Mouse (Mus musculus): ENCODE measurements around the gene Arhgef25. TPM values are rescaled to one million over a fixed set of nuclear protein-coding genes. Genes with fewer than 3 reads are reported as not detected.

Arhgef25 gene
- polyA plus RNA-seq, 1 experiment from 2014 or later: 5.4 TPM

- Histone ChIP-seq H3K4me2 (peak overlapping the region; percentile 67), H3K36me3 (replicated peaks) (peaks cover 82% of the 10 kb centered on the region), H3K4me3 (replicated peaks) (peak overlapping the region; percentile 40), H3K9me3 (replicated peaks) (no peaks in the 10 kb centered on the region), H3K27ac (replicated peaks) (peak overlapping the region; percentile 98), H3K9ac (peak overlapping the region; percentile 50), H3K27me3 (no peaks in the 10 kb centered on the region), H3K4me1 (replicated peaks) (peaks cover 86% of the 10 kb centered on the region)
- 26% methylated on average over 5 of the region's 5 CpGs for WGBS (ENCODE audit: insufficient replicate concordance)
- peak; percentile 7 for ATAC-seq (ENCODE audit: insufficient read depth)
These were observed 14.7 kb upstream of the Arhgef25 start for GRCm38 (mm10) chr10:127204589-127204988.

- Histone ChIP-seq H3K4me2 (peak overlapping the region; percentile 67), H3K9me3 (replicated peaks) (no peaks in the 10 kb centered on the region), H3K4me1 (replicated peaks) (peaks cover 83% of the 10 kb centered on the region), H3K4me3 (replicated peaks) (peak overlapping the region; percentile 2; the same call in 1 of the 2 replicates), H3K27me3 (no peaks in the 10 kb centered on the region), H3K36me3 (replicated peaks) (peaks cover 83% of the 10 kb centered on the region), H3K9ac (peak overlapping the region; percentile 33), H3K27ac (replicated peaks) (peak overlapping the region; percentile 98)
- peak; percentile 76 for ATAC-seq (ENCODE audit: insufficient read depth)
- WGBS (ENCODE audit: insufficient replicate concordance): 32% methylated on average over 3 of the region's 3 CpGs
These were observed 13.2 kb upstream of the Arhgef25 start for GRCm38 (mm10) chr10:127203106-127203505.

GRCm38 (mm10) chr10:127200279-127200678, 10.4 kb upstream of the Arhgef25 start:
- ATAC-seq (ENCODE audit: insufficient read depth): no peak
- Histone ChIP-seq H3K9ac (no peak overlapping the region), H3K4me3 (replicated peaks) (no peak overlapping the region), H3K27ac (replicated peaks) (peak overlapping the region; percentile 20; the same call in 1 of the 2 replicates), H3K4me2 (no peak overlapping the region), H3K4me1 (replicated peaks) (peaks cover 67% of the 10 kb centered on the region), H3K27me3 (no peaks in the 10 kb centered on the region), H3K9me3 (replicated peaks) (no peaks in the 10 kb centered on the region), H3K36me3 (replicated peaks) (peaks cover 74% of the 10 kb centered on the region)
- 79% methylated on average over 8 of the region's 8 CpGs for WGBS (ENCODE audit: insufficient replicate concordance)

DNA sequence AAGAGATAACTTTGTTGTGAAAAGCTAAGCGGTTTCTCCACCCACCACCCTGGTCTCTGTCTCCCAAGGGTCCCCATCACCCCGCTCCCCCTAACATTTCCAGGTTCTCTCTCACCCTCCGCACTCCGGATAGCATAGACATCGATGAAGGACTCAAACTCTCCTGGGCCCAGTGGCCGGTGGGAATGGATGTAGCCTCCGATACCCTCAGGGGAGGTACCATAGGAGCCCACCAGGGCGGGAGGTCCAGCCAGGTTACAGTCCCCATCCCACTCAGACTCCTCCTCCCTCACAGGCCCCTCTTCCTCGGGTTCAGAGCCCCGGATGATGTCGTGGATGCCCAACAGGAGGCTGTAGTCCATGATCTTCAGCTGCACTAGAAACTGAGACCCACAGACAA, 9.6 kb upstream of the Arhgef25 start:
- Histone ChIP-seq H3K4me3 (replicated peaks) (no peak overlapping the region), H3K36me3 (replicated peaks) (peaks cover 66% of the 10 kb centered on the region), H3K4me2 (no peak overlapping the region), H3K27ac (replicated peaks) (peak overlapping the region; percentile 48), H3K9me3 (replicated peaks) (no peaks in the 10 kb centered on the region), H3K27me3 (no peaks in the 10 kb centered on the region), H3K9ac (no peak overlapping the region), H3K4me1 (replicated peaks) (peaks cover 68% of the 10 kb centered on the region)
- no peak for ATAC-seq (ENCODE audit: insufficient read depth)
- 89% methylated on average over 11 of the region's 11 CpGs for WGBS (ENCODE audit: insufficient replicate concordance)

GRCm38 (mm10) chr10:127199068-127199467, 9.2 kb upstream of the Arhgef25 start:
- H3K9me3 ChIP-seq (replicated peaks): no peaks in the 10 kb centered on the region
- H3K4me3 ChIP-seq (replicated peaks): no peak overlapping the region
- peaks cover 68% of the 10 kb centered on the region for H3K4me1 ChIP-seq (replicated peaks)
- H3K27me3 ChIP-seq: no peaks in the 10 kb centered on the region
- H3K4me2 ChIP-seq: no peak overlapping the region
- no peak for ATAC-seq (ENCODE audit: insufficient read depth)
- peaks cover 65% of the 10 kb centered on the region for H3K36me3 ChIP-seq (replicated peaks)
- H3K9ac ChIP-seq: no peak overlapping the region
- peak overlapping the region; percentile 48; the same call in 1 of the 2 replicates for H3K27ac ChIP-seq (replicated peaks)
- 81% methylated on average over 5 of the region's 5 CpGs for WGBS (ENCODE audit: insufficient replicate concordance)

DNA sequence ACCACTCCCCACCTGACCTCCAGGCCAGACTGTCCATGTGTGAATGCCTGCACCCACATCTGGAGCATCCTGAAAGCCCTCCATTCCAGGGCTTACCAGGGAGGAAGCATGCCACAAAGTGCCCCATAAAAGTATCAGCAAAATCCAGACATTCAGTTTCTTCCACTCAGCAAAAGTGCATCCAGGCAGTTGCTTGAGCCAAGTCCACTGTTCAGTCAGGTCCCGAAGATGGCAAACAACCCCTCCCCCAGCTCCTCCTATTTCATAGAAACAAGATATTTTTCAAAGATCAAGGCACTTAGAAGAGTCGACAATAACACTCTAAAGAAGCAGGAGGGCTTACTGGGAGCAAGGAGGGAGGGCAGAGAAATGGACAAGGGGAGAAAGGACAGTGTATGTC, 8.6 kb upstream of the Arhgef25 start:
- Histone ChIP-seq H3K36me3 (replicated peaks) (peaks cover 59% of the 10 kb centered on the region), H3K27ac (replicated peaks) (peak overlapping the region; percentile 48), H3K4me1 (replicated peaks) (peaks cover 66% of the 10 kb centered on the region), H3K4me3 (replicated peaks) (no peak overlapping the region), H3K9ac (no peak overlapping the region), H3K4me2 (no peak overlapping the region), H3K9me3 (replicated peaks) (no peaks in the 10 kb centered on the region), H3K27me3 (no peaks in the 10 kb centered on the region)
- 55% methylated on average over 2 of the region's 2 CpGs for WGBS (ENCODE audit: insufficient replicate concordance)
- ATAC-seq (ENCODE audit: insufficient read depth): no peak

GRCm38 (mm10) chr10:127197505-127198110, 7.7 kb upstream of the Arhgef25 start:
- Histone ChIP-seq H3K9ac (no peak overlapping the region), H3K27me3 (no peaks in the 10 kb centered on the region), H3K36me3 (replicated peaks) (peaks cover 55% of the 10 kb centered on the region), H3K27ac (replicated peaks) (peak overlapping the region; percentile 48; the same call in 1 of the 2 replicates), H3K4me1 (replicated peaks) (peaks cover 66% of the 10 kb centered on the region), H3K4me2 (no peak overlapping the region), H3K4me3 (replicated peaks) (no peak overlapping the region), H3K9me3 (replicated peaks) (no peaks in the 10 kb centered on the region)
- ATAC-seq (ENCODE audit: insufficient read depth): no peak
- WGBS (ENCODE audit: insufficient replicate concordance): 83% methylated on average over 11 of the region's 11 CpGs

GRCm38 (mm10) chr10:127197104-127197503, 7.2 kb upstream of the Arhgef25 start:
- peaks cover 53% of the 10 kb centered on the region for H3K36me3 ChIP-seq (replicated peaks)
- 0 out of 2 replicates have a peak overlapping the region, but pooled peaks have one; percentile 30 for H3K27ac ChIP-seq (replicated peaks)

DNA sequence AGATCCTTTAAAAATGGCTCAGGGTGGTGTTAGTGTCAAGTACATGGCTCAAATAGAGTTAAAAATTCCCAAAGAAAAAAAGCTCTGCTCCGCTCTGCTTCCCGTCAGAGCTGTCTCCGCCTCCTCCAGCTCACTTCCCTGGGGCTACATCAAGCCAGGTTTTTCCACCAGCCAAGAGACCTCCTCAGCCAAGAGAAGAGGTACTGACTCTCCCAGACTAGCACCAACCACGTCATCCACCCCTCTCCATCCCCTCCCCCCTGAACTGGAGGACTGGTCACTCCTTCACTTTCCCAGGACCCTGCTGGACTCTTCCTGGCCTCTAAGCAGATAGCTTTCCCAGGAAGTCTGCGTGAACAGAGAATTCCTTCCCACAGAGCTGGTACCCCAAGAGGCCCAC, 6.5 kb upstream of the Arhgef25 start:
- 64% methylated on average over 5 of the region's 5 CpGs for WGBS (ENCODE audit: insufficient replicate concordance)
- Histone ChIP-seq H3K4me2 (peak overlapping the region; percentile 95), H3K27ac (replicated peaks) (peak overlapping the region; percentile 93; the same call in 1 of the 2 replicates), H3K4me1 (replicated peaks) (peaks cover 66% of the 10 kb centered on the region), H3K4me3 (replicated peaks) (peak overlapping the region; percentile 85), H3K9ac (no peak overlapping the region), H3K36me3 (replicated peaks) (peaks cover 47% of the 10 kb centered on the region), H3K9me3 (replicated peaks) (no peaks in the 10 kb centered on the region), H3K27me3 (no peaks in the 10 kb centered on the region)
- no peak for ATAC-seq (ENCODE audit: insufficient read depth)

More at GRCm38 (mm10) chr10:127197104-127197503, 7.2 kb upstream of the Arhgef25 start:
- no peaks in the 10 kb centered on the region for H3K27me3 ChIP-seq
- 86% methylated on average over 8 of the region's 8 CpGs for WGBS (ENCODE audit: insufficient replicate concordance)
- no peak for ATAC-seq (ENCODE audit: insufficient read depth)
- H3K4me1 ChIP-seq (replicated peaks): peaks cover 66% of the 10 kb centered on the region
- no peak overlapping the region for H3K4me2 ChIP-seq
- H3K9me3 ChIP-seq (replicated peaks): no peaks in the 10 kb centered on the region
- H3K4me3 ChIP-seq (replicated peaks): no peak overlapping the region
- no peak overlapping the region for H3K9ac ChIP-seq

- under 1% methylated on average over 43 of the region's 47 CpGs for WGBS (ENCODE audit: insufficient replicate concordance)
- Histone ChIP-seq H3K27ac (replicated peaks) (peak within 1 kb of the TSS; percentile 93), H3K27me3 (no peaks in the 10 kb centered on the region), H3K36me3 (replicated peaks) (peaks cover 40% of the 10 kb centered on the region), H3K4me3 (replicated peaks) (peak within 1 kb of the TSS; percentile 85), H3K9me3 (replicated peaks) (no peaks in the 10 kb centered on the region), H3K4me1 (replicated peaks) (peaks cover 68% of the 10 kb centered on the region), H3K9ac (peak within 1 kb of the TSS; percentile 91), H3K4me2 (peak within 1 kb of the TSS; percentile 95)
- peak; percentile 56 for ATAC-seq (ENCODE audit: insufficient read depth)
These were observed 5.6 kb upstream of the Arhgef25 start, which contains the start of gene Dtx3 for GRCm38 (mm10) chr10:127195328-127196129. Gene Dtx3, minus strand, starts transcription at chr10:127195728.

All from liver, embryonic 15.5 days (tissue).